Mouse (Mus musculus) urinary bladder, postnatal 4 days (tissue): Measurements from ENCODE around the gene Srrm1.

Source experiments
- DNase-seq, 2 experiments: peaks; one replicate each; pipeline ENCODE4 v3.0.0; 2021 to 2022; ENCODE audit warnings: low spot score in 2 of 2

Gene Srrm1

DNA sequence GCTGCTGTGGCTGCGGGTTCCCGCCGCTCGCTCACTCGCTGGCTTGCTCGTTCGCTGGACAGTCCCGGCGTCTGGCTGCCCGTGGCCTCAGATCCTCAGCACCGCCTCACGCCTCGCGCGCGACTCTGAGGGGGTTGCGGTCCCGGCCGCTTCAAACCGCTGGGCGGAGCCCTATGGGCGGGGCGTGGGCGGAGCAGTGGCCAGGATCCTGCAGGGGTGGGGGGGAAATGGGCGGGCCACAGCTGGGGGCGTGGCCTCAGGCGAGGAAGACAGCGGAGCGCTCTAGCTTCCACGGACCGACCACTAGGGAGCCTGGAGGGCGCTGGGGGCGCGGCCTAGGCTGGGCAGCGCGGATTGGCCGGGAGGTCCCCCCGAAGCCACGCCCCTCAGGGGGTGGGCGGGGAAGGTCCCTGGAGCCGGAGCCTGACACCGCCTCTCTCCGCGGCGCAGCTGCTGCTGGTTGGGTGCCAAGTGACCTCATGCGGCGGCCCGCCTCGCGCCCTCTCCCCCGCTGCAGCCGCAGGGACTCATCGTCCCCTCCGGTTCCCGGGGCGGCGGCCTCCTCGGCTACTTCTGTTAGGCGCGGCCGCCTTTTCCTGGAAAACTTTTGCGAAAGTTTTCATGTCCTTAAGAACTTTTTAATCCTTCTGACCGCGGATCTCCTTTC is 80.3 kb downstream of the Srrm1 start, which contains the start of gene Clic4:
Clic4 (minus strand) TSS at position 175 of the 667 bp plus-strand sequence.
- peak; percentile 100 for DNase-seq

DNA sequence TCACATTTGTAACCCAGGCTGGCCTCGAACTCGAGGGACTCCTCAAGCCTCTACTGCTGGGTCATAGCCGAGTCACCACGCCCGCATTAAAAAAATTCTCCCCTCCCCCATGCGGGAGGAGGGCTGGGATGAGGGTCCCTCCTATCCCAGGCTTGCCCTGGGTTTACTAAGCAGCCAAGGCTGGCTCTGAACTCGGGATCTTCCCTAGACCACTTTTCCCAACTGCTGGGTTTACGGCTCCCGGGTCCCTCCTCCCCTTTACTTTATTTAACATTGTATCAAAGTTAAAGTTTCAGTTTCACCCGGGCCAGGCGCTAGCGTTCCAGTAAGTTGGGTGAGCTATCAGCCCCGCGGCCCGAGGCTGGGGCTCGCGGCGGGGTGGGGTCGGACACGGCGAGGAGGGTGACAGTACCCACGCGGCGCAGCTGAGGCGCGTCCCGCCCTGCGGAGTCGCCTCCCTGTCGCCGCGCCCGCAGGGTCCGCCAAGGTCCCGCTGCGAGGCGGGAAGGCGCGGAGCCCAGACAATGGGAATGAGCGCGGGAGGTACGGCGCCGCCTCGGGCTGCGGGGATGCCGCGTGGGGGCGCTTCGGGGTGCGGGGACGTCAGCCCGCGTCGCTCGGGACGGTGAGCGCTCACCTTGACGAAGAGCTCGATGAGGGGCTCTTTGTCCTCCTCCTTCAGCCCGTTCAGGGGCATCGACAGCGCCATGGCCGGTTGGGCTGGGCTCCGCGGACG is 81.1 kb downstream of the Srrm1 start:
- peak; percentile 64 to 65 for DNase-seq

DNA sequence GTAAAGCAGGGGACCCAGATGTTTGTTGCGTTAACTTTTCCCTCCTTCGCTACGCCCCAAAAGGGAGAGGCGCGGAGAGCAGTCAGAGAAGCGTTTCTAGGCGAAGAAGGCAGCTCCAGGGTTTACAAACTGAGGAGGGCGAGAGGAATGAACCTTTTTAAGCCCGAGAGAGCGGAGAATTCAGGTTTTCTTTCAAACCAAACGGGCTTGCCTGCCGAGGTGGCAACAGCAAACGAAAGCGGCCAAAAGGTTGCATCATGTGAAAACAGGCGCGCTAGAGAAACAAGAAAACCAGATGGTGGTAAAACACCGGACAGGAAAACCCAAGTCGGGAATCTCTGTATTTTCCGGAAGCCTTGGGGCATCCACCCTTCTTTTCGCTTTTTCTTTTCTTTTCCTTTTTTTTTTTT is 81.7 kb downstream of the Srrm1 start:
- no peak for DNase-seq
